Mouse (Mus musculus) right cerebral cortex, adult 18-20 months (tissue): ENCODE data around the gene Pkhd1.

ENCODE experiments used
- DNase-seq: peaks from one replicate; pipeline ENCODE4 v3.0.0; 2022; ENCODE audit warnings: mixed read lengths

The Pkhd1 gene

DNA sequence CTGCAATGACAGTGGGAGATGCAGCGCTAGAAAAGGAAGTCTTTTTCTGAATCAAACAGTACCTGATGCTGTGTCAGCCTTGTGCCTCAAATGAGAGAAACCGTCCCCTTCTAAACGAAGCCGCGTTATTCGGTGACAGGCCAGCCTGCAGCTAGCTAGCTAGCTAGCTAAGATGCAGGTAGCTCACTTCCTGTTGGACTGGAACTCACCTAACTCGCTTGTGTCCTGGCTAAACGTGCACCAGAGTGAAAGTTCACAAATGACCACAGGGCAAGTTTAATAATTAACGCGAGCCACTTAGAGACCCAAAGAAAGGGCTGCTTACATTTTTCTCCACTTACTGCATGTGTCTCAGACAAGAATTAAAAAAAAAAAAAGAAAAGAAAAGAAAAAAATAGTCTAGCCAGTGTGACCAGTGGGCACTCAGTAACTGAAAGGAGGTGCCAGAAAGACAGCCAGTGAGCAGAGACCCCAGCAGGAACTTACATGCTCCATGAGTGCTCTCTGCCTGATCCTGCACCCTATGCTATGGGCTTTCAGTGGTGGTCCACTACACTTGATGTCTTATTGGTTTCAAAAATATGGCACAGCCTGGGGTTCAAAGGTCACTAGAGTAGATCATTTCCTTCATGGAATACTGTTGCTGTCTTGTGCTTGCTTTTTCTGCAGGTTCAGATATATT lies at the start of gene Pkhd1:
Gene Pkhd1, minus strand, starts transcription at position 216 of the 682 bp plus-strand sequence.
- DNase-seq = no peak

DNA sequence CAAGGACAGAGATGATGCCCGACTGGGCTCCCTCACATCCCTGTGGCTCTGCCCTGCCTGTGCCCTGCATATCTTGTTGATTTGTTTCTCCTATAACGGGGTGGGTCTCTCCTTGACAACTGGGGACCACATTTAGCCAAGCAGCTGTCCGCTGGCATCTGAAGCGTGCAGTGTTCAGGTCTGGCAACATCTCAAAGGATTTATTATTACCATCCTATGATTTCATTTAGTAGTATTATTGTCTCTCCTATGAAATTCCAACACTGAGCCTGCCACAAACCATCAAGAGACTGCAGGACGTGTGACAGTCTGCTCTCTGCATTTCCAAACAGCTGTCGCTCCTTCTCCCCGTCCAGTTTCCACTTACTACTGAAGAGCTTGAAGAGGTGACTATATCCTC lies 49.7 kb upstream of the Pkhd1 start:
- no peak for DNase-seq

- DNase-seq = no peak
Observed at GRCm38 (mm10) chr1:20666233-20666632, 48.4 kb upstream of the Pkhd1 start.

DNA sequence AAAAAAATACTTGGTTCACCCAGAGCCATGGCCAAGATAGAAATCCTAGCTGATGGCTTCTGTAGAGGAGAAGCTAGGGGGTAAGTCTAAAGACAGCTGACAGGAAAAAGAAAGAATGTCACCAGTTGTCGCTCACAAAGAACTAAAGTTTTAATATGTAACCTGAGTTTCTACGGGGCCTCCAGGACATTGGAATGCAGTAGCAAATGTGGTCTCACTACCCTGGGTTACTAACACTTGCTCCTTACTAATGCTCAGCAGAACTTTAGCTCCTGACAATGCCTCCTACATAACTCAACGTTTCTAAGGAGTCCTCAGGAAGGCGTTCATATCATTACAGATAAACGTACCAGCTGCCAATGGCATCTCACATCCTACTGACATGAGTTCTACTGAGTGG lies 37.2 kb upstream of the Pkhd1 start:
- no peak for DNase-seq

GRCm38 (mm10) chr1:20653513-20654506 lies 35.9 kb upstream of the Pkhd1 start:
- DNase-seq = no peak

DNA sequence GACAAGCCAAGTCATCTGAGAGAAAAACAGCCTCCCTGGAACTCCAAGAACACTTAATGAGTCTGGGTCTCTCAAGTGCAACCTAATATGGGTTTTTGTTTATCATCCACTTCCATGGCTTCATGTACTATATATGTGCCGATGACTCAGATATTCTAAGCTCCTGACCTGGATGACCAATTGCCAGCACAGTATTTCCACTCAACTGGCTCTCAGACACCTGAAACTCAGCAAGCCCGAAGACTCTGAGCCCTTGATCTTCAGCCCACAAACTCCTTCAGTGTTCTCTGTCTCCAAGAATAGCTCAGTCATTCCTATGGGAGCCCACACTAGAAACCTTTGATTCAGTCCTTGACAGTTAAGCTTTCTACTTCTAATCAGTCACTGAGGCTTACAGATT lies 17.0 kb upstream of the Pkhd1 start:
- DNase-seq = no peak

DNA sequence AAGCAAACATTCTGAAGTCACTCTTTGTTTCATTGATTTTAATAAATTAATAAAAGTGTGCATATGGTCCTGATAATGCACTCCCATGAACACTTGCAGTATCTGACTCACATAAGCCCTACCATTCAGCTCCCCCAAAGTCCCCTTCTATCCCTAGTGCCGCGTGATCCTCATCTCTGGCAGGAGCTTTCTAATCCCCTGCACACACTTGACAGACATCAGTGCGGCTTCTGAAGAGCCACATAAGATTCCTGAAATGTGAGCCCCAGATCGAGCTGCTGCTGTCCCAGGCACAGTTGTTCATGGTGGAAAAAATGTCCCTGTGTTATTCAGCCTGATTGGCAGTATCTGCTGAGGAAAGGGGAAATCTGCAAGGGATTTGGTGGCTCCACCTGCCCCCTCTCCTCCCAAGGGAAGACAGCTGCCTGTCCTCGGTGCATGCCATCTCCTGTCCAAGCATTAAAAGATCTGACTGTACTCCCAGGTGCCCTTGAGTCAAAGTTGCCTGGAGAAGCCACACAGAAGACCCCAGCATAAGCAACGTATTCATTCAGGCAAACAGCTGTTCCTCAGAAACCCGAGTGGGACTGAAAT lies 15.5 kb upstream of the Pkhd1 start:
- no peak for DNase-seq

DNA sequence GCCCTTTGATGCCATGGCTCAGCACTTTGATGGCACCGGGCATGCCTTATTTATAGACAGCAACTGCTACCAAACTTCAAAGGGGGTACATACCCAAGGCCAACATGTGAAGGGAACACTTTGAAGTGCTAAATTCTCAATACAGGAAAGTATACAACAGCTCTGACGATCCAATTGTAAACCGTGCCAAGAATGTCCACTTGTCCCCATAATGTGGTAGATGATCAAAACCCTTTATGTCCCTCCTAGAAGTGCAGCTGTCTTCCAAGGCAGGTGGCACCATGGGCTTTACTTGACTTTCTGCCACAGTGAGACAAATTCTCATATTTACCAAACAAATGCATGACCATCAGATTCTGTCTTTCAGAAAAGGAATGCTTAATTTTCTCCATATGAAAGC lies 6.7 kb upstream of the Pkhd1 start:
- no peak for DNase-seq

DNA sequence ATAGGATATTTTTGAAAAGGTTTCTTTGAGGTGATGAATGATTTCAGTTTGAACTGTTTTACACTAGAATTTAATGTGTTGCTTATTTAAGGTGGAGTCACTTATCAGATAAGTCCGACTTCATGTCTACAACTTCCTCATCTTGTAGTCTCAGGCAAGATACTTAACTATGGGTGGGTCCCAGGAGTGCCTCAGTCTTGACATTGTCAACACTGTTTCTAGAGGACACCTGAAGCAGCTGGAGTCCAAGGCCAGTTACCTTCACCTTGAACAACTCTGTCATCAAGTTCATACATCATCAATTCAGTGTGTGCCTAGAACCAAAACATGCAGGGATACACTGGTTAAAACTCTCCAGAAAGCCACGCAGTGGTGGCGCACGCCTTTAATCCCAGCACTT lies 5.5 kb upstream of the Pkhd1 start:
- DNase-seq = no peak

DNA sequence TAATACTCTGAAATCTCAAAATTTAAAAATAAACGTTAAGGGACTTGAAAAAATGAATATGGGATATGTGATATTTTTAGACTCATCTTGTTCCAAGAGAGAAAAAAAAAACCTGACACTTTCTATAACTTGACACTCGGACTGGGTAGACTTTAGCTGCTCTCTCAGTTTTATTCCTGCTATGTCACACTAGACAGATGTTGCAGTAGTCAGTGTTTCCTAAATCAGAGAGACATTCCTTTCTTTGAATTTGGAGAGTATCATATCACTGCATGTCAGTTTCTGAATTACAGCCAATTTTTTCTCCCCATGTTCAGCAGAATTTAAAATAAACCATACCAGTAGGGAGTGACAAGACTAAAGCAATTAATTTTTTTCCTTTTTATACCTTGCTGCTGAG lies 2.7 kb upstream of the Pkhd1 start:
- DNase-seq = peak; percentile 1

DNA sequence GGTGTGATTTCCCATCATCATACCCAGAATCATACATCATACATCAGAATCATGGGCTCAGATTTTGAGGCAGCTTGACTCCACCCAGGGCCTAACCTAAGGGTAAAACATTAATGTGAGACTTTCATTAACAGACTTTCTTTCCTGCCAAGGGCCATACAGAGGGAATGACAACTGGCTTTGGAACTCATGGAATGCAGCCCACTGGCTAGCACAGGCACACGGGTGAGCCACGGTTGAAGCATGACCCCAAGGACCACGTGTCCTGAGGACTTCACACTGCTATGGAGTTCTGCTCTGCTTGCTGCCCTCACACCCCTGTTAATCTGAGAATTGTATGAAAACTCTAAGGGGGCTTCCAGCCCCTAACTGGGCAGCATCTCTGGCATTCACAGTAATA lies 1.5 kb upstream of the Pkhd1 start:
- no peak for DNase-seq

GRCm38 (mm10) chr1:20612643-20613042 lies 5.2 kb downstream of the Pkhd1 start:
- peak; percentile 20 for DNase-seq

- no peak for DNase-seq
Observed at GRCm38 (mm10) chr1:20605489-20605888, 12.4 kb downstream of the Pkhd1 start.

DNA sequence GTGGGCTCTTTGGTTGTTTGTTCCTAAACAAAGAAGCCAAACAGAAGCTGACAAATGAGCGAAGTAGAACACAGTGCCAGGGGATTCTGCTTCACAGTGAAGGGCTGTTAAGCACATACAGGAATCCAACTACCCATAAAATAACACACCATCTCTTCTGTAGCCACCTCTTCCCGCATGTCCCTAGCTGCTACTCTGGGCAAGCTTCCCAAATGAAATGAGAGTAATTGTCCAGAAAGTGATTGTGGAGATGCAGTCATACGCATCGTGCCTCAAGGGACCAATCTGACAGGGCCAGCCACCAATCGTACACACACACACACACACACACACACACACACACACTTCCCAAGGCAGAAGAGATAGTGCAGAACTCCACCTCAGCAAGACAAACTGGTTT lies 27.4 kb downstream of the Pkhd1 start:
- DNase-seq = no peak

GRCm38 (mm10) chr1:20571469-20571868 lies 46.4 kb downstream of the Pkhd1 start:
- DNase-seq = no peak

DNA sequence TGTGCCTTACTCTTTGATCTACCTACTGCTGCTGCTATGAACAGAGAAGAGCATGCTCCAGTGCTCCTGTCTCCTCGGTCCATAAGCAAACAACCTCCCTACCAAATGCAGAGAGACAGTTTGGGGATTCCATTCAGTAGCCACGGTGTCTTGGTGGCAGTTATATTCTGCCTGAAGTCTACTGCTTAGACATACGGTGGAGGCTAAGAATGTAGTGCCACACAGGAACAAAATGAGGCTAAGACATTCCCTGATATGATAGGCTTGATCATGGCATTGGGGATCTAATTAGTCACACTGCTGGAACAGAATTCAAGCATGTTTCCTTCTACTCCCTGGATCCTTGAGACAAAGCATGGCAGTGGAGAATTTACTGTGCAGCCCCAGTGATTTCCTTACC lies 48.4 kb downstream of the Pkhd1 start:
- no peak for DNase-seq

DNA sequence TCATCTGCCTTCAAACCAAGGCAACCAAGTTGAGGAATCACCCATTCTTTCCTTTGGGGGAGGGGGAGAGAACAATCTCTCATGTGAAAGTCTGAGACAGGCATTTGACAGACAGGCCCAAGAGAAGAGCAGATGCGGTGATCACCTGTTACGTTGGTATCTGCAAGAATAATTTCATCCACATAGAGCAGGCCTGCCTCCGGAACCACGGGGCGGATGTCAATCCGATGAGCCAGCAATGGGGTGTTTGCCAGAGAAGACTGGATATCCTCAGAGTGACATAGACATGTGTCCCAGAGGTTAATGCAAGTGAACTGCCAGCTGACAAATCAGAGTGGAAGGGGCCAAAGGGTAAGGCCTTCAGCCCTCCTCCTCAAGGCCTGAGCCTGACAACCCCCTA lies 59.4 kb downstream of the Pkhd1 start:
- DNase-seq = no peak

GRCm38 (mm10) chr1:20554398-20554797 lies 63.5 kb downstream of the Pkhd1 start:
- peak; percentile 36 for DNase-seq

DNA sequence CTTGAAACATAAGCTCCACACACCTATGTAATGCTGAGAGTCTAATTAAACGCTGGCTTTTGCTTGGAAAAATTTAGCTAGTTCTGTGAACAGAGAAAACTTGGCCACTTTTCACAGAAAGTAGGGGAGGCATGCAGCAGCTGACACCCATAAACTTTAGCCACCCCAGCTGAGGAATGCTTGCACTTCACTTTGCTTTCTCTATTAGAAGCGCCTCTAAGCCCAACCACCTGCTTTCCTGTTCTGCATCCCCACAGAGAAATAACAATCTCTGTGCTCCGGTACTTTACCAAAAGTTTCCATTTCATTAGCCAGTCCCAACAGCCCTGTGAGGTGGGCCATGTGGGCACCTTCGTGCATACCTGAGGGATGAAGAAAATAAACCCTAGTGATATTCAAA lies 66.5 kb downstream of the Pkhd1 start:
- no peak for DNase-seq

DNA sequence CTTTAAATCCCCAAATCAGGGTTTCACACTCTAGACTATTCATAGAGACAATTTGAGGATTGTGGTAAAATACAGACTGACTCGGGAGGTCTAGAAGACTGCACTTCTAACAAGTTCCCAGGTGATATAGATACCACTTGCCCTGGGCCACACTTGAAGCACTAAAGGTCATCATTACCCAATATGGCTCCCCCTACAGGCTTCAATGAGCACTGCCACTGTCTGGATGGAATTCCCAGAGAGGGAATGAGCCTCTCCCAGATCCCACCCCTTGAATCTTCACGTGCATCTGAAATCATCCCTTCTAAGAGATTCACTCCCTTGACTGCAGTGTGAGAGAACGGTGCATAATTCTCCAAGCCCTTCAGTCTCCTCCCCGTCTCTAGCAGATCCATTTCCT lies 73.3 kb downstream of the Pkhd1 start:
- DNase-seq = no peak

DNA sequence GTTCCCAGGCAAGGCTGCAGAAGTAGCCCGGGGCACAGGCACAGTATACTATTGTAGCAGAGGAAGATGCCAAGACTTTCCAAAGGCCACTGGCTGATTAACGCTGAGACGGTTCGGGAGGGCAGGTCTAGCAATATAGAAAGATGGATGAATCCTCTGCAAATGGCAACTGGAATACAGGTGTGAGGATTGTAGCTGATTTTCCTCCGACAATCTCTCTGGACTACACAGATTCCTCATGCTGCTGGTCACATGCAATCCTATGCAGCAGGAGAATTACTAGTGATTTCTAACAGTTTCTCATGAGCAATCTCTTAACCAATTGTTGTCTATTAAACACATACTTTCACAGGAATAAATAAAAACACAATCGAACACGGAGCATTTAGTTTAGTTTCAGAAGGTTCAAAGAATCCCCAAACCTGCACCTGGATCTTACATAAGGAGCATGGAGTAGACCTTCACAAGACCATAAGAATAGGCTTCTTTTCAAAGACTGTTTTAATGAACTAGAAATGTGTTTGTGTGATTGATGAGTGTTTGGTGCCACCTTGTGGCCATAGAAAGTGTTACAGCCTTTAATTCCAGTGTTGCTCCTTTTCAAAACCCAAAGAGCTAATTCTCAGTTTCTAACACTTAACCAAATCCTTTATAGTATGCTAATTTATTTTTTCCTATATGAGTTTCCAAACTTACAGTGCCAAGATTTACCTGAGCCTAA lies 104.3 kb downstream of the Pkhd1 start:
- DNase-seq = peak; percentile 36

DNA sequence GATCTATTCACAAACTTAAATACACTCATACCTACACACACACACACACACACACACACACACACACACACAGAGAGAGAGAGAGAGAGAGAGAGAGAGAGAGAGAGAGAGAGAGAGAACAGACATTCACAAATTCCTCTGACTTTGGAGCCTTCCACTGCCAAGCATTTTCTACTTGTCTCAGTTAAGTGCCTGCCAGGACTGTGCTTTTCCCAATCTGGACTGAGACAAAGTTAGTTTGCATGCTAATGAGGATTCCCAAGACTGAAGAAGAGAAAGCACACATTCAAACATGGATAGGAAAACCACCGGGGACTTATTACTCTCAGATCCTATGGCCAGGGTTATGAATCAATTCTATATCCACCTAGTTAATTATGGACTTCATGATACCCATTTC lies 118.9 kb downstream of the Pkhd1 start:
- DNase-seq = no peak

DNA sequence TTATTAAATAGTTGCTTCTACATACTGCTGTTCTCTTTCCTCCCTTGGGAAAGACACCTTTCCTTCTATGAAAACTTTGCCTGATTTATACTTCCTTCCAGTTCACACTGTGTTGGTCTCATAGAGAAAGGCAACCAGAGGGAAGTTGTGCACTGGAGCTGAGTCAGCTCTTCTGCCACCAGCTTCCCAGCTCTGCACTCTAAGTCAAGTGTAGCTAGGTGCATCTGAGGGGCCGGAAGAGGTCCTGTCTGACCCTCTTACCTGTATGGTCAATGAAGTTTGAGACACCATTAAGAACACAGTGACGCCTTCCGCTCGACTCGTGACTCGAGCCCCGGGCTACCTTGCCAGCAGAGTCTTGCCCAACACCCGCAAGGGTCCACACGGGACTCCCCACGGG lies 131.8 kb downstream of the Pkhd1 start:
- DNase-seq = no peak
